In the genomic region with DNA sequence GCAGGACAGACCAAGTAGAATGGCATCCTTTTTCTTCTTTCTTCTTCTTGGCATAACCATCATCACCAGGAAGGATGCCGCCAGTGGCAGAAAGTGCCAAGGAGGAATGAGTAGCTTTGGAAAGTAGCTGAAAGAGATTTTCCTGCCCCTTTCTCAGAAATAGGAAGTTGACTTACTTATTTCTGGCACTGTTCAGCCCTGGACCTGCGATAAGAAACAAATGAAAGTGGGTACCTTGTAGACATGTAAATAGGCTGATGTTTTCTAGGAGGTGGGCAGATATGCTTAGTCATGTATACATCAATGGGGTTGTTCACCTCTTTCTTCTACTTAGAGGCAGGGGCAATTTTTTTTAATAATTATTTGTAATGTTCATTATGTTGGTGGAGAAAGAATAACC, we compare ENCODE assay signal across 20 mouse cellular contexts.
"Had no signal": no experiment of that assay in that cellular context is flagged by ENCODE, and none has a peak within 500 bp of the region (broad histone marks: within the 10 kb centered on the region; RNA-seq: fewer than 3 reads in every experiment).

No protein-coding gene starts in this region.

- H3K9me3 ChIP-seq: liver, embryonic 15.5 days; lung, embryonic 15.5 days; megakaryocyte, embryonic 14.5 days; midbrain, embryonic 10.5 days; midbrain, embryonic 12.5 days; neural tube, embryonic 12.5 days had no signal

- H3K27ac ChIP-seq: liver, embryonic 15.5 days; lung, embryonic 15.5 days; midbrain, embryonic 10.5 days; midbrain, embryonic 12.5 days; neural tube, embryonic 12.5 days had no signal

- H3K27me3 ChIP-seq: liver, embryonic 15.5 days; lung, embryonic 15.5 days; neural tube, embryonic 12.5 days had no signal

- DNase-seq: liver, postnatal 0 days; lung, adult 2 months; lung, postnatal 14 days; lung, postnatal 36 days; midbrain, embryonic 14.5 days; right cerebral cortex, postnatal 25 days; right cerebral cortex, postnatal 4 days; spleen, adult 18-20 months; thymus, adult 2 months; thymus, postnatal 25 days; thymus, postnatal 4 days had no signal

- H3K9ac ChIP-seq: liver, embryonic 15.5 days; liver, postnatal 0 days; lung, embryonic 15.5 days; midbrain, embryonic 12.5 days; neural tube, embryonic 12.5 days had no signal

- H3K4me1 ChIP-seq: liver, embryonic 15.5 days; lung, embryonic 15.5 days; midbrain, embryonic 12.5 days; neural tube, embryonic 12.5 days had no signal

- ATAC-seq: liver, postnatal 0 days; lung, postnatal 0 days; midbrain, embryonic 16.5 days had no signal

- H3K4me3 ChIP-seq: liver, embryonic 15.5 days; lung, embryonic 15.5 days; megakaryocyte, embryonic 14.5 days; midbrain, embryonic 10.5 days; midbrain, embryonic 12.5 days; myocyte; neural tube, embryonic 12.5 days had no signal

- H3K36me3 ChIP-seq: liver, embryonic 15.5 days; lung, embryonic 15.5 days; midbrain, embryonic 10.5 days; midbrain, embryonic 12.5 days; neural tube, embryonic 12.5 days had no signal
